Mouse (Mus musculus) MEL (cell line): ENCODE measurements at regions not wholly inside any gene's neighbourhood (a gene's known extent, or its start where the extent isn't known, plus 50 kb on each side); places are given as distances from the start of the nearest gene placed in this dataset.

Experiments
- DNase-seq: peaks from one replicate; pipeline ENCODE4 v3.0.0; 2011; ENCODE audit warnings: low read depth, low spot score
- H3K27ac ChIP-seq: 2 replicates; pipeline ENCODE4 v1.5.1; 2012; ENCODE audit warnings: low read depth, mild to moderate bottlenecking, control low read depth, low read length, moderate library complexity; ENCODE audit not compliant: control insufficient read depth
- H3K27me3 ChIP-seq, 2 experiments: fragments of 150-350 bp in 1 of 2; sonication (generic) in 1 of 2; 2 replicates each; pipeline ENCODE4 v1.6.1; 2012; ENCODE audit warnings: low read length in 2 of 2, mild to moderate bottlenecking in 2 of 2, improper control_type of control experiment in 1 of 2, moderate library complexity in 1 of 2; ENCODE audit not compliant: insufficient read depth in 2 of 2, control insufficient read depth in 1 of 2
- H3K36me3 ChIP-seq, 2 experiments: 2 replicates each; pipeline ENCODE4 v1.6.1; 2012 to 2014; ENCODE audit warnings: low read length in 2 of 2, improper control_type of control experiment in 1 of 2, inconsistent platforms in 1 of 2, mild to moderate bottlenecking in 1 of 2; ENCODE audit not compliant: insufficient read depth in 2 of 2, control insufficient read depth in 1 of 2
- H3K4me1 ChIP-seq, 2 experiments: fragments of 150-350 bp in 1 of 2; sonication (generic) in 1 of 2; 2 replicates each; pipeline ENCODE4 v1.6.1; 2012; ENCODE audit warnings: low read length in 2 of 2, improper control_type of control experiment in 1 of 2, mild to moderate bottlenecking in 1 of 2; ENCODE audit not compliant: insufficient read depth in 2 of 2, control insufficient read depth in 1 of 2
- H3K4me3 ChIP-seq, 2 experiments: fragments of 150-350 bp in 1 of 2; sonication (generic) in 1 of 2; 2 replicates each; pipeline ENCODE4 v1.5.1; 2012; ENCODE audit warnings: low read depth in 2 of 2, low read length in 2 of 2, mild to moderate bottlenecking in 2 of 2, moderate library complexity in 2 of 2, control low read depth in 1 of 2, improper control_type of control experiment in 1 of 2; ENCODE audit not compliant: control insufficient read depth in 1 of 2, insufficient read depth in 1 of 2
- H3K79me2 ChIP-seq: 2 replicates; pipeline ENCODE4 v1.6.1; 2012; ENCODE audit warnings: mild to moderate bottlenecking, low read length, moderate library complexity; ENCODE audit not compliant: control insufficient read depth, poor library complexity, insufficient read depth
- H3K9ac ChIP-seq: 2 replicates; pipeline ENCODE4 v1.6.1; 2012; ENCODE audit warnings: low read depth, mild to moderate bottlenecking, control low read depth, low read length, moderate library complexity; ENCODE audit not compliant: control insufficient read depth, poor library complexity, severe bottlenecking
- H3K9me3 ChIP-seq: fragments of 150-350 bp; sonication (generic); replicated peaks from 2 replicates; pipeline ENCODE4 v1.6.1; 2012; ENCODE audit warnings: mild to moderate bottlenecking, low read length, improper control_type of control experiment, moderate library complexity; ENCODE audit not compliant: insufficient read depth
- BHLHE40 ChIP-seq: IDR thresholded peaks from 2 replicates; pipeline ENCODE4 v1.6.1; 2012; ENCODE audit warnings: low read depth, mild to moderate bottlenecking, inconsistent platforms, low read length, improper control_type of control experiment, borderline replicate concordance
- CTCF ChIP-seq, 3 experiments: IDR thresholded peaks in 2 of 3; conservative IDR thresholded peaks in 1 of 3; 2 replicates each; pipeline ENCODE4 v1.5.1; 2011 to 2012; ENCODE audit warnings: low read length in 3 of 3, low read depth in 2 of 3, mild to moderate bottlenecking in 2 of 3, improper control_type of control experiment in 1 of 3, inconsistent platforms in 1 of 3, mixed read lengths in 1 of 3, moderate library complexity in 1 of 3; ENCODE audit not compliant: control insufficient read depth in 1 of 3, insufficient read depth in 1 of 3, poor library complexity in 1 of 3, severe bottlenecking in 1 of 3
- JUND ChIP-seq: IDR thresholded peaks from 2 replicates; pipeline ENCODE4 v1.6.1; 2011; ENCODE audit warnings: low read depth, mild to moderate bottlenecking, improper control_type of control experiment, low read length
- MAFK ChIP-seq: IDR thresholded peaks from 2 replicates; pipeline ENCODE4 v1.6.1; 2011; ENCODE audit warnings: low read depth, mild to moderate bottlenecking, low read length, improper control_type of control experiment, borderline replicate concordance
- MYB ChIP-seq: IDR thresholded peaks from 2 replicates; pipeline ENCODE4 v1.6.1; 2011; ENCODE audit warnings: mild to moderate bottlenecking, low read depth, low read length, improper control_type of control experiment
- NELFE ChIP-seq: IDR thresholded peaks from 2 replicates; pipeline ENCODE4 v1.6.1; 2011; ENCODE audit warnings: low read depth, low read length, improper control_type of control experiment
- POLR2A ChIP-seq, 2 experiments: IDR thresholded peaks; 2 replicates each; pipeline ENCODE4 v1.6.1; 2011 to 2012; ENCODE audit warnings: low read length in 2 of 2, mild to moderate bottlenecking in 2 of 2, control low read depth in 1 of 2, improper control_type of control experiment in 1 of 2, low read depth in 1 of 2, moderate library complexity in 1 of 2; ENCODE audit not compliant: control insufficient read depth in 1 of 2, insufficient read depth in 1 of 2, poor library complexity in 1 of 2
- RCOR1 ChIP-seq: IDR thresholded peaks from 2 replicates; pipeline ENCODE4 v1.6.1; 2012; ENCODE audit warnings: low read depth, mild to moderate bottlenecking, inconsistent platforms, low read length, improper control_type of control experiment
- SMC3 ChIP-seq: IDR thresholded peaks from 2 replicates; pipeline ENCODE4 v1.6.1; 2011; ENCODE audit warnings: low read depth, low read length, improper control_type of control experiment
- TBP ChIP-seq: IDR thresholded peaks from 2 replicates; pipeline ENCODE4 v1.8.0; 2011; ENCODE audit warnings: low read depth, low read length, improper control_type of control experiment
- USF1 ChIP-seq: IDR thresholded peaks from 2 replicates; pipeline ENCODE4 v1.6.1; 2014; ENCODE audit warnings: low read depth, mild to moderate bottlenecking, inconsistent platforms, low read length, improper control_type of control experiment, moderate library complexity
- USF2 ChIP-seq, 2 experiments: IDR thresholded peaks; 2 replicates each; pipeline ENCODE4 v1.6.1; 2011 to 2012; ENCODE audit warnings: improper control_type of control experiment in 2 of 2, low read length in 2 of 2, borderline replicate concordance in 1 of 2, inconsistent platforms in 1 of 2, low read depth in 1 of 2, mild to moderate bottlenecking in 1 of 2; ENCODE audit not compliant: insufficient read depth in 1 of 2
- ZKSCAN1 ChIP-seq: IDR thresholded peaks from 2 replicates; pipeline ENCODE4 v1.6.1; 2012; ENCODE audit warnings: low read depth, mild to moderate bottlenecking, inconsistent platforms, low read length, improper control_type of control experiment, moderate library complexity

DNA sequence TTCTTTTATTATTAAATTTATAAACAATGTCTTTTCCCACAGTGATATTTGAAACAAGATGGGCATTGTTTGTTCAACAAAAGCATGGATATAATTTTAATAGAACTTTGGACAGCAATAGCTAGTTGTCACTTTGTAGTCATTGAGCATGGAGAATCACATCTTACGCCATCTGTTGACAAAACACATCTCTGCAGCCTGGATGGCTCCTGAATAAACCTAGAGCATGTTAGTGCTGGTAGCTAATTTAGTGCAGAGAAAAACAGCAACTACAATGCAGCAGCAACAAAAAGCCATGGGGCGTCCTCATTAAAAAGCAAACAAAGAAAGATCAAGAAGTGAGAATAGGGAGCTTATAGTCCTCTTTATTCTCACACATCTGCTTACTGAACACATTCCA, 900.9 kb upstream of the Cdh7 start:
- no peak for TF ChIP-seq MYB
- TF ChIP-seq USF2 (IDR thresholded peaks at IDR 0.05; ENCODE audit: borderline replicate concordance in 1 of 2, insufficient read depth in 1 of 2, low read depth in 1 of 2, low read length in 2 of 2), result no peak
- TF ChIP-seq CTCF (IDR thresholded peaks at IDR 0.05 in 2 of 3, conservative IDR thresholded peaks at IDR 0.05 in 1 of 3; ENCODE audit: control insufficient read depth in 1 of 3, insufficient read depth in 1 of 3, low read depth in 2 of 3, low read length in 3 of 3, poor library complexity in 1 of 3, severe bottlenecking in 1 of 3), result 0 out of 6 replicates have a peak, but pooled peaks of 1 of the 3 experiments have one; percentile 6
- no peak for TF ChIP-seq JUND
- TF ChIP-seq SMC3, result peak; percentile 23; the same call in 1 of the 2 replicates
- H3K79me2 ChIP-seq, result no peaks in the 10 kb centered on the region

DNA sequence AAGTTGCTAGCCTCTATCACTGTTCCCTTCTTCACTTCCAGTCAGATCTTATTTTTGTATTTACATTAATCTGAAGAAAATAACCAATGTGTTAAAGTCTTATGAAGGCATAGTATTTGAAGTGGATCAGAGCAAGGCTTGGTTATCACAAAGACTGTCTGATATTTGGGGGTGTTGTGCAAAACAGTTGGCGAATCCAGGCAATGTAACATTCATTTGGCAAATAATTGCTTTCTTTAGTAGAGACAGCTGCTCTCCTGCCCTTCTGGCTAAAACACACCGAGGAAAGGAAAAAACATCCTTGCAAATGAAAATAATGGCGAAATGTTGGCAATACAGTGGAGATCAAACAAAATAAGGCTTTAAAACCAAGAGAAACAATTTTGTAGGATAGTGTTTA, 896.1 kb upstream of the Cdh7 start:
- Histone ChIP-seq H3K27me3 (no peaks in the 10 kb centered on the region), H3K4me1 (no peaks in the 10 kb centered on the region), H3K9ac (no peak overlapping the region), H3K4me3 (no peak overlapping the region), H3K27ac (no peak overlapping the region), H3K36me3 (no peaks in the 10 kb centered on the region)
- DNase-seq, result no peak
- TF ChIP-seq RCOR1 (no peak), BHLHE40 (no peak)
- TF ChIP-seq, all 39 proteins: peak for 0
- H3K79me2 ChIP-seq, result no peaks in the 10 kb centered on the region
- H3K9me3 ChIP-seq, result no peaks in the 10 kb centered on the region

More for the DNA sequence above, 900.9 kb upstream of the Cdh7 start:
- peak; percentile 3 for DNase-seq
- Histone ChIP-seq H3K9me3 (no peaks in the 10 kb centered on the region), H3K4me3 (no peak overlapping the region), H3K9ac (no peak overlapping the region), H3K27ac (no peak overlapping the region), H3K36me3 (no peaks in the 10 kb centered on the region), H3K27me3 (no peaks in the 10 kb centered on the region), H3K4me1 (no peaks in the 10 kb centered on the region)

DNA sequence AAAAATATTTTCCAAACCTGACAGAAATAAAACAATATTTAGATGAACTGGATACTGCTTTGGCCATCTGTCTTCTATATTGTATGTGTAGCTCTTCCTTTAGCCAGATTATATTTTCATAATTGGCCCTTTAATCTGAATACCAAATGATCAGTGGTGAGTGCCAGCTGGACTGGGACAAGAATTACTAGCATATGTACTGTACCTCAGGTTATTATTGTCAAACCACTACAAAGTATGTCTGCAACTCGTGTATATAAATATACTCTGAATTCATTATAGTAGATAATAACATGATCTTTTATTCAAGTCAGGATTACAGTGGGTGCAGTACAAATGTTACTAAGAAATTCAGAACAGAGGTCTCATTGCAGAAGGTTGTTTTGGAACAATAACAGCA, 877.2 kb upstream of the Cdh7 start:
- no peaks in the 10 kb centered on the region for H3K9me3 ChIP-seq
- H3K27me3 ChIP-seq, result no peaks in the 10 kb centered on the region
- H3K9ac ChIP-seq, result no peak overlapping the region
- H3K4me1 ChIP-seq, result no peaks in the 10 kb centered on the region
- TF ChIP-seq POLR2A (IDR thresholded peaks at IDR 0.05; ENCODE audit: control insufficient read depth in 1 of 2, insufficient read depth in 1 of 2, low read depth in 1 of 2, low read length in 2 of 2, poor library complexity in 1 of 2) (no peak), ZKSCAN1 (no peak), USF1 (no peak), MYB (no peak), NELFE (no peak), TBP (no peak), MAFK (no peak)
- no peak overlapping the region for H3K27ac ChIP-seq
- no peaks in the 10 kb centered on the region for H3K79me2 ChIP-seq
- no peak for DNase-seq
- no peak overlapping the region for H3K4me3 ChIP-seq
- no peaks in the 10 kb centered on the region for H3K36me3 ChIP-seq
